Mouse (Mus musculus): Measurements from ENCODE around the gene Zfp202. TPM values are rescaled to one million over a fixed set of nuclear protein-coding genes. Genes with fewer than 3 reads are reported as not detected.
"Not testable (repeated sequence)": the region's sequence is repeated elsewhere in the genome, so short reads cannot be mapped to it uniquely, and the experiment has no call there.

The Zfp202 gene
- total RNA-seq, 1 experiment: 2.1 TPM

DNA sequence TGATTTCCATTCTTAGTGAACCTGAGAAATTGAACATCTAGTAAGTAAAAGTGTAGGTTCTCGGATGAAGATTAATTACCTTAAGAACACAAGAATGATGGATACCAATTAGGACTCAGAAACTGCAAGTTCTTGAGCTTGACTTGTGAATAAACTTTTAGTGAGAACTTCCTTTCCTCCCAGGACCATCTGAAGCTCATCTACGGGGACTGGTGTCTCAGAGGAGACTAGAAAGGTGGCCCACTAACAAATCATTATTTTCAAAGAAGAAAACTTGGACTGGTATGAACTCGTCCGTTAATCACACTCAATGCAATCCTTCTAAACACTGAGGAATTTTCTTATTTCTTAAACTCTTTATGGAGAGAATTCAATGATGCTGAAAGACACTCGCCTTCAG lies 11.5 kb upstream of the Zfp202 start, which contains the start of gene Olfr986:
Gene Olfr986, plus strand, starts transcription at position 301 of the 400 bp plus-strand sequence.
- no peak within 1 kb of the TSS for H3K9ac ChIP-seq (ENCODE audit: insufficient read depth, low read depth, low read length, poor library complexity, severe bottlenecking)
- H3K9me3 ChIP-seq (ENCODE audit: control insufficient read depth, insufficient read depth, low read depth, low read length): no peaks in the 10 kb centered on the region
- no peak within 1 kb of the TSS for H3K27ac ChIP-seq (ENCODE audit: insufficient read depth, low read depth, low read length, poor library complexity, severe bottlenecking)
- no peak within 1 kb of the TSS for H3K4me3 ChIP-seq (ENCODE audit: insufficient read depth in 1 of 2, low read depth in 1 of 2, low read length in 2 of 2, poor library complexity in 1 of 2, severe bottlenecking in 1 of 2)
- peaks cover 7% of the 10 kb centered on the region; the same call in 1 of the 2 replicates for H3K36me3 ChIP-seq (ENCODE audit: control insufficient read depth, insufficient read depth, low read length, poor library complexity, severe bottlenecking)
- no peak for DNase-seq (ENCODE audit: low read depth, low spot score)
- H3K4me1 ChIP-seq (ENCODE audit: control insufficient read depth in 2 of 2, insufficient read depth in 2 of 2, low read length in 2 of 2, poor library complexity in 1 of 2): no peaks in the 10 kb centered on the region
- in situ Hi-C loops (cut with MboI; ENCODE audit: low sequenced_read_pairs in 2 of 2, unreplicated experiment in 2 of 2): no loop called here
- no peak for TF ChIP-seq ZNF384 (IDR thresholded peaks at IDR 0.05; ENCODE audit: low read depth, low read length)
- no peak for TF ChIP-seq HCFC1 (IDR thresholded peaks at IDR 0.05; ENCODE audit: borderline replicate concordance, insufficient read depth, low read length)
- no peak for TF ChIP-seq ZC3H11A (IDR thresholded peaks at IDR 0.05; ENCODE audit: borderline replicate concordance, low read depth, low read length)
- TF ChIP-seq CHD2 (IDR thresholded peaks at IDR 0.05; ENCODE audit: low read depth, low read length): no peak
- TF ChIP-seq MAFK (IDR thresholded peaks at IDR 0.05; ENCODE audit: insufficient read depth, low read depth, low read length): no peak

DNA sequence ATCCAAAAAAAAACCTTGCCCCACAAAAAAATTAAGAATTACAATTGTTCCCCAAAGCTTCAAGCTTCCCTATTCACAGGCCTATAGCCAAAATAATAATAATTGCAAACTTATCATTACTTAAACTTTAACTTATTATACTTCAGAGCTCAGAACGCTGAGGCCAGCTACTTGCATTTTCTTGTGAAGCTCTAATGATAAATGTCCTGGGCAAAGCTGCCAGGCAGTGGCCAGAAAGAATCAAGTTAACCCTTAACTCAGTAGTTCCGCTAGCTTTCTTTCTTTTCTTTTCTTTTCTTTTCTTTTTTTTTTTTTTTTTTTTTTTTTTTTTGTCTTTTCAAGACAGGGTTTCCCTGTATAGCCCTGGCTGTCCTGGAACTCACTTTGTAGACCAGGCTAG lies 7.0 kb upstream of the Zfp202 start:
- in situ Hi-C loops (cut with MboI; ENCODE audit: low sequenced_read_pairs in 2 of 2, unreplicated experiment in 2 of 2); H3K27ac ChIP-seq (ENCODE audit: insufficient read depth, low read depth, low read length, poor library complexity, severe bottlenecking); H3K9me3 ChIP-seq (ENCODE audit: control insufficient read depth, insufficient read depth, low read depth, low read length); H3K9ac ChIP-seq (ENCODE audit: insufficient read depth, low read depth, low read length, poor library complexity, severe bottlenecking); DNase-seq (ENCODE audit: low read depth, low spot score); H3K4me3 ChIP-seq (ENCODE audit: insufficient read depth in 1 of 2, low read depth in 1 of 2, low read length in 2 of 2, poor library complexity in 1 of 2, severe bottlenecking in 1 of 2); H3K36me3 ChIP-seq (ENCODE audit: control insufficient read depth, insufficient read depth, low read length, poor library complexity, severe bottlenecking); H3K4me1 ChIP-seq (ENCODE audit: control insufficient read depth in 2 of 2, insufficient read depth in 2 of 2, low read length in 2 of 2, poor library complexity in 1 of 2): not testable (repeated sequence)

DNA sequence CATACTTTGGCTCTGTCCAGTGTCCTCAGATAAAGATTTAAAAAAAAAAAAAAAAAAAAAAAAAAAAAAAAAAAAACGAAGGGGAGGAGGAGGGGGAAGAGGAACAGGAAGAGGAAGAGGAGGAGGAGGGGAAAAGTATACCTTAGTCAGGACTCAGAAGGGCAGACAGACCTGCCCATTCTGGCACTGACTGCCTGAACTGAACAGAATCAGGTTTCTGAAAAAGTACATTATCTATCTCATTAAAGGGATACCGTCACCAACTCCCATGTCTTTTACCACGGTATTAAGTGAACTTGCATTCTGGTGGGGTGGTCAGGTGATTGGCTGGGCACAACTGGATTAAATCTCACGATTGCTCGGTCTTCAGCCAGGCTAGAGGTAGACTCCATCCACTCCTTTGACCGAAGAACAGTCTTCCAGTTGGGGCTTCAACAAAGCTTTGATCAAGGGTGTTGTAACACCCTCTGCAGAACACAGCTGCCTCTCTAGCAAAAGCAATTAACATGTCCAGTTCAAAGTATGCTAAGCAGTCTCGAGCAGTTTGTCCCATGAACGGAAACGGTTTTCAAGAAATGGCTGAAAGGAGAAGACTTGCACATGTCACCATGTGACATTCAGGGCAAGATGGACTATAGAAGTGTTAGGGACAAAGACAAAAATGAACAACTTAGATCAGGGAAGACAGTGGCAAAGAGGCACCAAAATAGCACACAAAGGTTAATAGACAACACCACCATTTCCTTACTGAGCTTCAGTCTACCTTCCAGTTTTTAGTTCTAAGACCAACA lies 835 bp upstream of the Zfp202 start:
- no peak for TF ChIP-seq CHD2 (IDR thresholded peaks at IDR 0.05; ENCODE audit: low read depth, low read length)
- TF ChIP-seq ZNF384 (IDR thresholded peaks at IDR 0.05; ENCODE audit: low read depth, low read length): peak; percentile 94
- TF ChIP-seq ZC3H11A (IDR thresholded peaks at IDR 0.05; ENCODE audit: borderline replicate concordance, low read depth, low read length): no peak
- TF ChIP-seq HCFC1 (IDR thresholded peaks at IDR 0.05; ENCODE audit: borderline replicate concordance, insufficient read depth, low read length): no peak
- no peak for TF ChIP-seq MAFK (IDR thresholded peaks at IDR 0.05; ENCODE audit: insufficient read depth, low read depth, low read length)
- in situ Hi-C loops (cut with MboI; ENCODE audit: low sequenced_read_pairs in 2 of 2, unreplicated experiment in 2 of 2): no loop called here
- Histone ChIP-seq H3K4me3 (ENCODE audit: insufficient read depth in 1 of 2, low read depth in 1 of 2, low read length in 2 of 2, poor library complexity in 1 of 2, severe bottlenecking in 1 of 2) (peak overlapping the region; percentile 72 to 87; a peak in 3 of 4 replicates), H3K27ac (ENCODE audit: insufficient read depth, low read depth, low read length, poor library complexity, severe bottlenecking) (no peak overlapping the region), H3K36me3 (ENCODE audit: control insufficient read depth, insufficient read depth, low read length, poor library complexity, severe bottlenecking) (peaks cover 2% of the 10 kb centered on the region), H3K9ac (ENCODE audit: insufficient read depth, low read depth, low read length, poor library complexity, severe bottlenecking) (peak overlapping the region; percentile 70; the same call in 1 of the 2 replicates), H3K9me3 (ENCODE audit: control insufficient read depth, insufficient read depth, low read depth, low read length) (no peaks in the 10 kb centered on the region), H3K4me1 (ENCODE audit: control insufficient read depth in 2 of 2, insufficient read depth in 2 of 2, low read length in 2 of 2, poor library complexity in 1 of 2) (peaks cover 0 to 4% of the 10 kb centered on the region in 2 experiments; a peak in 1 of 4 replicates)
- DNase-seq (ENCODE audit: low read depth, low spot score): no peak

DNA sequence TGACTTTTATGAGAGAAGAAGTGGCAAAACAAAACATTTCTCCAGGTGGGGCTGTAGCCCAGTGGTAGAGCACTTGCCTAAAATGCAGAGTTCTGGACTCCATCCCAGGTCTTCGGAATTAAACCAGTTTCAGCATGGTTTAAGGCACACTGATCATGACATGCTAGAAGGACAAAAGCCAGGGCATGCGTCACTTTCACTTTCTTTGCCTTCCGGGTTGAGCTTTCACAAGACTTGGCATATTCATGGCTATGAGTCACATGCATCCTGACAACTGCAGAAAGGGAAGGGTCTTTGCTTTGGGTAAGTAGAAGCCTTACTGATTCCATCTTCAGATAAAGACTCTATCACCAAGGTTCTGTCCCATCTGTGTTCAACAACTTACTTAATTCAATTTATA lies 3.9 kb downstream of the Zfp202 start:
- Histone ChIP-seq H3K9ac (ENCODE audit: insufficient read depth, low read depth, low read length, poor library complexity, severe bottlenecking) (no peak overlapping the region), H3K4me3 (ENCODE audit: insufficient read depth in 1 of 2, low read depth in 1 of 2, low read length in 2 of 2, poor library complexity in 1 of 2, severe bottlenecking in 1 of 2) (no peak overlapping the region), H3K4me1 (ENCODE audit: control insufficient read depth in 2 of 2, insufficient read depth in 2 of 2, low read length in 2 of 2, poor library complexity in 1 of 2) (peaks cover 0 to 4% of the 10 kb centered on the region in 2 experiments; a peak in 1 of 4 replicates), H3K27ac (ENCODE audit: insufficient read depth, low read depth, low read length, poor library complexity, severe bottlenecking) (no peak overlapping the region), H3K36me3 (ENCODE audit: control insufficient read depth, insufficient read depth, low read length, poor library complexity, severe bottlenecking) (peaks cover 9% of the 10 kb centered on the region), H3K9me3 (ENCODE audit: control insufficient read depth, insufficient read depth, low read depth, low read length) (no peaks in the 10 kb centered on the region)
- TF ChIP-seq ZC3H11A (IDR thresholded peaks at IDR 0.05; ENCODE audit: borderline replicate concordance, low read depth, low read length) (no peak), CHD2 (IDR thresholded peaks at IDR 0.05; ENCODE audit: low read depth, low read length) (no peak), HCFC1 (IDR thresholded peaks at IDR 0.05; ENCODE audit: borderline replicate concordance, insufficient read depth, low read length) (no peak), ZNF384 (IDR thresholded peaks at IDR 0.05; ENCODE audit: low read depth, low read length) (no peak), MAFK (IDR thresholded peaks at IDR 0.05; ENCODE audit: insufficient read depth, low read depth, low read length) (no peak)
- no peak for DNase-seq (ENCODE audit: low read depth, low spot score)
- in situ Hi-C loops (cut with MboI; ENCODE audit: low sequenced_read_pairs in 2 of 2, unreplicated experiment in 2 of 2): no loop called here
